Mouse (Mus musculus) liver, embryonic 16.5 days (tissue): ENCODE results near the gene Iqsec1. TPM values are rescaled to one million over a fixed set of nuclear protein-coding genes. Genes with fewer than 3 reads are reported as not detected.

Source experiments
- ATAC-seq: fragments of 200-750 bp; cut with Nextera tagmentation; 2 replicates; pipeline ENCODE4 v1.8.0; 2017; ENCODE audit warnings: low read depth, mild to moderate bottlenecking, moderate number of reproducible peaks, moderate library complexity
- H3K27ac ChIP-seq: fragments of 300-500 bp; sonication (generic); 2 replicates; pipeline ENCODE4 v1.5.1; 2014; ENCODE audit warnings: mild to moderate bottlenecking, low read length
- H3K27me3 ChIP-seq: fragments of 300-500 bp; sonication (generic); 2 replicates; pipeline ENCODE4 v1.6.1; 2014; ENCODE audit warnings: low read depth, low read length, mixed read lengths; ENCODE audit not compliant: control insufficient read depth, insufficient read depth
- H3K36me3 ChIP-seq: fragments of 300-500 bp; sonication (generic); 2 replicates; pipeline ENCODE4 v1.6.1; 2014; ENCODE audit warnings: mild to moderate bottlenecking; ENCODE audit not compliant: control insufficient read depth, insufficient read depth
- H3K4me1 ChIP-seq: fragments of 300-500 bp; sonication (generic); 2 replicates; pipeline ENCODE4 v1.6.1; 2014; ENCODE audit warnings: low read depth, low read length, mixed read lengths; ENCODE audit not compliant: control insufficient read depth
- H3K4me2 ChIP-seq: fragments of 300-500 bp; sonication (generic); 2 replicates; pipeline ENCODE4 v1.6.1; 2014; ENCODE audit warnings: low read depth, low read length, mixed read lengths
- H3K4me3 ChIP-seq: fragments of 300-500 bp; sonication (generic); 2 replicates; pipeline ENCODE4 v1.5.1; 2014; ENCODE audit warnings: low read depth, mild to moderate bottlenecking, low read length
- H3K9ac ChIP-seq: fragments of 300-500 bp; sonication (generic); 2 replicates; pipeline ENCODE4 v1.6.1; 2014; ENCODE audit warnings: low read depth, low read length
- H3K9me3 ChIP-seq: fragments of 300-500 bp; sonication (generic); replicated peaks from 2 replicates; pipeline ENCODE4 v1.6.1; 2016; ENCODE audit warnings: low read length; ENCODE audit not compliant: control insufficient read depth
- WGBS: fragments of 180-500 bp; shearing (Covaris S2); extraction: QIAGEN DNeasy Blood & Tissue Kit; methylation state at CpG from one replicate; pipeline ENCODE4 v1.1.7; 2014; ENCODE audit not compliant: insufficient replicate concordance; 5-methylcytosine and 5-hydroxymethylcytosine counted together
- polyA plus RNA-seq: library from polyadenylated mRNA; unstranded; fragments of >200 nt; fragmentation: Nextera tagmentation; extraction: Ambion mirVana; gene quantifications from 2 replicates; pipeline ENCODE4 v1.2.1, GENCODE M21; 2015

Iqsec1 gene
- polyA plus RNA-seq, 1 experiment from 2014 or later = 3.6 TPM

GRCm38 (mm10) chr6:90816551-90816950 lies 171.9 kb downstream of the Iqsec1 start:
- Histone ChIP-seq H3K27ac (no peak overlapping the region), H3K9ac (no peak overlapping the region), H3K4me1 (no peaks in the 10 kb centered on the region), H3K27me3 (no peaks in the 10 kb centered on the region), H3K4me2 (no peak overlapping the region), H3K9me3 (no peaks in the 10 kb centered on the region), H3K36me3 (no peaks in the 10 kb centered on the region), H3K4me3 (no peak overlapping the region)
- ATAC-seq = no peak
- 44% methylated on average over 3 of the region's 3 CpGs for WGBS

DNA sequence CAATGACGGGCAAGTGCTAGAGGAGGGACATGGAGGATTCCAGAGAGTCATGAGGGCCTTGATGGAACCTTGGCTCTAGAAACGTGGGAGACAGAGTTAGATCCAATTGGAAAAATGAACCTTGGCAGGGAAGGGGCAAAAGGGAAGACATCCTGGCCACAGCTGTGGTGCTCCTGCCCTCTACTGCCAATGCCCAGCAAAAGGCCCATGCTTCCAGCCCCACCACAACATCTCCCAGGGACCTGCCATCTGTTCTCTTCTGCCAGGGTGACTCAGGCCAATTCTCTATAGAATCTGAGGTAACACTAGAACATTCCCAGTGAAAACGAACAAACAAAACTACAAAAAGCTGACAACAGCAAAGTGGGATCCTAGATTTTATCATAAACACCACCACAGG lies 173.1 kb downstream of the Iqsec1 start:
- no peaks in the 10 kb centered on the region for H3K9me3 ChIP-seq
- no peaks in the 10 kb centered on the region for H3K36me3 ChIP-seq
- no peaks in the 10 kb centered on the region for H3K4me1 ChIP-seq
- H3K4me3 ChIP-seq = no peak overlapping the region
- peaks cover 5% of the 10 kb centered on the region; the same call in 1 of the 2 replicates for H3K27me3 ChIP-seq
- WGBS = 37% methylated on average over 3 of the region's 3 CpGs
- no peak for ATAC-seq
- no peak overlapping the region for H3K27ac ChIP-seq
- H3K4me2 ChIP-seq = no peak overlapping the region
- no peak overlapping the region for H3K9ac ChIP-seq

- no peaks in the 10 kb centered on the region for H3K4me1 ChIP-seq
- H3K4me3 ChIP-seq = no peak overlapping the region
- H3K9me3 ChIP-seq = no peaks in the 10 kb centered on the region
- H3K27me3 ChIP-seq = peaks cover 12% of the 10 kb centered on the region
- ATAC-seq = no peak
- no peak overlapping the region for H3K4me2 ChIP-seq
- no peak overlapping the region for H3K27ac ChIP-seq
- WGBS = 20% methylated on average over 1 of the region's 1 CpGs
- H3K9ac ChIP-seq = no peak overlapping the region
- H3K36me3 ChIP-seq = no peaks in the 10 kb centered on the region
These were observed 175.0 kb downstream of the Iqsec1 start for GRCm38 (mm10) chr6:90813526-90813925.

DNA sequence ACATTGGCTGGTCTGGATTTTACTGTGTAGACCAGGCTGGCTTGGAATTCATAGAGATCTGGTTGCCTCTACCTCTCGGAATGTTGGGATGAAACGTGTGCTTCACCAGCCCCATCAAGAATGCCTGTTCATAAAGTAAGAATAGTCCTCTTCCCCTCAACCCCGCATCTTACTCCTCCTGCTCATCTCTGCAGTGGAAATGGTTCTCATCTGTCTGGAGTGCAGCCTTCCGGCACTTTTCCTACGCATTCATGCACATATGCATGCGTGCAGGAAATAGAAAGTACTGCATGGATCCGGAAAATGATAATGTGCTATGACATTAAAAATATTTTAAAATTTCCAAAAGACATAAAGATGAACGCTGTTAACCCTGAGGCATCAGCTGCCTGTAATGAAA lies 175.9 kb downstream of the Iqsec1 start:
- peaks cover 12% of the 10 kb centered on the region for H3K27me3 ChIP-seq
- H3K27ac ChIP-seq = no peak overlapping the region
- WGBS = 62% methylated on average over 8 of the region's 8 CpGs
- no peak overlapping the region for H3K4me3 ChIP-seq
- no peak overlapping the region for H3K9ac ChIP-seq
- no peak overlapping the region for H3K4me2 ChIP-seq
- no peaks in the 10 kb centered on the region for H3K36me3 ChIP-seq
- H3K4me1 ChIP-seq = no peaks in the 10 kb centered on the region
- ATAC-seq = no peak
- H3K9me3 ChIP-seq = no peaks in the 10 kb centered on the region

DNA sequence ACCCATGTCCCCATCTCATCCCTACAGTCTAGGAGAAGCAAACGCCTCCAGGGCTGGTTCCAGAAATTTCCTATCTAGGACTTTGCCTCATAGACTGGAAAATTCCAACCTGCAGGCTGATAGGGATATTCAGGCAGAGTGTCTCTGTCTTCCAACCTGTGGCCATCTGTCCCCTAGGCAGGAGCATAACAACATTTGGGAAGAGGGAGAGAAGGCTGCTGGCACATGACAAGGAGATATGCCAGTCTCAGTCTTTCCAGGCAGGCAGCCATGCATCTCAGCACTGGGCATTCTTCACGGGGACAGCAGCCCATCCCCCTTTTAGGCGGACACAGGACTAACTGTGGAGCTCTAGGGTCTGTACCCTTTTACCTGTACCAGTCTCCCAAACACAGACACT lies 176.4 kb downstream of the Iqsec1 start:
- Histone ChIP-seq H3K27me3 (peaks cover 12% of the 10 kb centered on the region), H3K4me3 (no peak overlapping the region), H3K9me3 (no peaks in the 10 kb centered on the region), H3K27ac (no peak overlapping the region), H3K4me2 (no peak overlapping the region), H3K36me3 (no peaks in the 10 kb centered on the region), H3K4me1 (no peaks in the 10 kb centered on the region), H3K9ac (no peak overlapping the region)
- 34% methylated on average over 3 of the region's 3 CpGs for WGBS
- no peak for ATAC-seq

DNA sequence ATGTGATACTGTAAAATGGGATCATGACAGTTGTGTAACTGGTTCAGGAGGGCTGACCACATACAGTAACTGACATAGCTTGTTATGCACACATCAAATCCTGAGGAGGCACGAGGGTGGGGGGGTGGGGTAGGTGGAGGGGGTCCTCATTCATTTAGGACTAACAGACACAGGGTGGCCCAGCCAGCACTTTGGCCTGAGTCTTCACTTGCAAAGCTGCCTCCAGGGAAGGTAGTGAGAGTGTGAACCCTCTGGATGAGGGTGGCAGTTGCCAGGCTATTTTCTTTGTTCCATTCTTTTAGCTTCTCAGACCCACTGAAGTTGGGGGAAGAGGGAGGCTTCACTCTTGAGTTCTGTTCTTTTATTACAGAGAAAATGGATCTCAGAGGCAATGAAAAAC lies 177.9 kb downstream of the Iqsec1 start:
- Histone ChIP-seq H3K4me2 (no peak overlapping the region), H3K4me1 (no peaks in the 10 kb centered on the region), H3K9me3 (no peaks in the 10 kb centered on the region), H3K4me3 (no peak overlapping the region), H3K27me3 (peaks cover 12% of the 10 kb centered on the region), H3K9ac (no peak overlapping the region), H3K27ac (no peak overlapping the region), H3K36me3 (no peaks in the 10 kb centered on the region)
- 20% methylated on average over 1 of the region's 1 CpGs for WGBS
- ATAC-seq = no peak

GRCm38 (mm10) chr6:90809960-90810362 lies 178.5 kb downstream of the Iqsec1 start:
- Histone ChIP-seq H3K27ac (no peak overlapping the region), H3K4me3 (no peak overlapping the region), H3K4me1 (no peaks in the 10 kb centered on the region), H3K36me3 (no peaks in the 10 kb centered on the region), H3K9me3 (no peaks in the 10 kb centered on the region), H3K27me3 (peaks cover 12% of the 10 kb centered on the region), H3K9ac (no peak overlapping the region), H3K4me2 (no peak overlapping the region)
- 3% methylated on average over 21 of the region's 22 CpGs for WGBS
- no peak for ATAC-seq

DNA sequence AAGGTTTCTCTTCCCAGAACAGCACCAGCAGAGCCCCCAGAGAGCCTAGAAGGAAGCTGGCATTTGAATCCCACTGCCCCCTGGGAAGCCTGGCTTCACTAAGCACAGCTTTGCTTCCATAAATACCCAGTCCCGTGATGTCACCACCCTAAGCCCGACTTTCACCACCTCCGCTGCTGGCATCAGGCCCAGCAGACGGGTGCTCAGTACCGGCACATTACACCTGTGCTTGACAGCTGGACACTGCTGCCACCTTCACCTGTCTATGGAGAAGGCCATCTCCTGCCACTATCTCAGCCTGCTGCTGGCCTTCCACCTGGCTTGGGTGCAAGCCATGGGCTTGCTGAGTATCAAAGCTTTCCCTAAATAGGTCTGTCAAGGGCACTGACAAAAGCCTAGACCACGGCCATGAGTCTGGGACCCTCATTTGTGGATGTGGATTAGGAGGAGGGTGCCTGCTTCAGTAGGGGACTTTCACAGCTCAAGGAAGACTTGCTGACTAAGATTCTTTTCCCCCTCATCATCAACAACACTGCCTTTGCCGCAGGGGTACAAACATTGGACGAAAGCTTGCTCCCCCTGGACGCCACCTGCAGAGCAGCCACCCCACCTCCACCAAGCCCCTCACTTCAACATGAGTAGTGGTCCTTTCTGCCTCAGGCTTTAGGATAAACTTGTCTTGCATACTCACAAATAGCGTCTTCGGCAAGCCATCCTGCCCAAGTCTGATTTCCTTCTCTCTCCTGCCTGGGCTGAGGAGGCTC lies 179.2 kb downstream of the Iqsec1 start:
- no peak for ATAC-seq
- H3K9me3 ChIP-seq = no peaks in the 10 kb centered on the region
- H3K27me3 ChIP-seq = peaks cover 12% of the 10 kb centered on the region
- no peak overlapping the region for H3K27ac ChIP-seq
- no peaks in the 10 kb centered on the region for H3K4me1 ChIP-seq
- H3K9ac ChIP-seq = no peak overlapping the region
- H3K36me3 ChIP-seq = no peaks in the 10 kb centered on the region
- no peak overlapping the region for H3K4me3 ChIP-seq
- no peak overlapping the region for H3K4me2 ChIP-seq
- WGBS = 56% methylated on average over 11 of the region's 11 CpGs

DNA sequence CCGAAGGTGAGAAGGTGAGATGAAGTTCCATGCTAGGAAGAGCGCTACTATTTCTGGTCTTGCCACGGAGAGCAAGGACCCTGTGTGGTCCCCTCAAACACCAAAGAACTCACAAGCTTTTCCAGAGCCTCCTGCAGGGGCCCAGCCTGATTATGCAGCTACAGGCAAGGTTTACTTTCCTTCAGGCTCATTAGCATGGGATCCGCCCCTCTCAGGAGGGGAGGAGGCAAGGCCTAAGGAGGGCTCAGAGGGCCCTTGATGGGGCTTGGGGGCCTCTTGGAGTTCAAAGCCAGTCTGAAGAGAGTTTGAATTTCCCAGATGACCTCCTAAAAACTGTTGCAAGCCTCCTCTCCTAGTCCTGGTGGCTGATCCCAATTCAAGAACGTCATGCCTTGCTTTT lies 179.9 kb downstream of the Iqsec1 start:
- H3K9ac ChIP-seq = no peak overlapping the region
- no peaks in the 10 kb centered on the region for H3K9me3 ChIP-seq
- peaks cover 12% of the 10 kb centered on the region for H3K27me3 ChIP-seq
- H3K4me1 ChIP-seq = no peaks in the 10 kb centered on the region
- no peak for ATAC-seq
- H3K27ac ChIP-seq = no peak overlapping the region
- 34% methylated on average over 5 of the region's 5 CpGs for WGBS
- no peaks in the 10 kb centered on the region for H3K36me3 ChIP-seq
- H3K4me3 ChIP-seq = no peak overlapping the region
- H3K4me2 ChIP-seq = no peak overlapping the region
